Mouse (Mus musculus) hindbrain, embryonic 13.5 days (tissue): Measurements from ENCODE around the gene Gm42742. TPM values are rescaled to one million over a fixed set of nuclear protein-coding genes. Genes with fewer than 3 reads are reported as not detected.

ENCODE experiments used
- ATAC-seq: fragments of 200-750 bp; cut with Nextera tagmentation; 2 replicates; pipeline ENCODE4 v1.8.0; 2017; ENCODE audit warnings: moderate TSS enrichment; ENCODE audit not compliant: low FRiP score
- H3K27ac ChIP-seq: fragments of 300-500 bp; sonication (generic); 2 replicates; pipeline ENCODE4 v1.5.1; 2015; ENCODE audit warnings: inconsistent platforms, mild to moderate bottlenecking, moderate library complexity
- H3K27me3 ChIP-seq: fragments of 300-500 bp; sonication (generic); 2 replicates; pipeline ENCODE4 v1.6.1; 2015; ENCODE audit warnings: mild to moderate bottlenecking, inconsistent platforms
- H3K36me3 ChIP-seq: fragments of 300-500 bp; sonication (generic); 2 replicates; pipeline ENCODE4 v1.6.1; 2015; ENCODE audit warnings: mild to moderate bottlenecking, inconsistent platforms
- H3K4me1 ChIP-seq: fragments of 300-500 bp; sonication (generic); replicated peaks from 2 replicates; pipeline ENCODE4 v1.6.1; 2015; ENCODE audit warnings: inconsistent platforms
- H3K4me2 ChIP-seq: fragments of 300-500 bp; sonication (generic); 2 replicates; pipeline ENCODE4 v1.6.1; 2015; ENCODE audit warnings: inconsistent platforms, mild to moderate bottlenecking, moderate library complexity
- H3K4me3 ChIP-seq: fragments of 300-500 bp; sonication (generic); 2 replicates; pipeline ENCODE4 v1.5.1; 2015; ENCODE audit warnings: mild to moderate bottlenecking, inconsistent platforms
- H3K9ac ChIP-seq: fragments of 300-500 bp; sonication (generic); 2 replicates; pipeline ENCODE4 v1.6.1; 2015; ENCODE audit warnings: mild to moderate bottlenecking, inconsistent platforms
- H3K9me3 ChIP-seq: fragments of 300-500 bp; sonication (generic); 2 replicates; pipeline ENCODE4 v1.6.1; 2016; ENCODE audit warnings: inconsistent platforms
- WGBS: fragments of 180-500 bp; shearing (Covaris S2); methylation state at CpG from one replicate; pipeline ENCODE4 v1.1.7; 2015; 5-methylcytosine and 5-hydroxymethylcytosine counted together
- polyA plus RNA-seq: library from polyadenylated mRNA; unstranded; fragments of >200 nt; fragmentation: Nextera tagmentation; extraction: Ambion mirVana; gene quantifications from 2 replicates; pipeline ENCODE4 v1.2.1, GENCODE M21; 2015

Gm42742 gene
- polyA plus RNA-seq, 1 experiment from 2014 or later: 73.4 TPM

DNA sequence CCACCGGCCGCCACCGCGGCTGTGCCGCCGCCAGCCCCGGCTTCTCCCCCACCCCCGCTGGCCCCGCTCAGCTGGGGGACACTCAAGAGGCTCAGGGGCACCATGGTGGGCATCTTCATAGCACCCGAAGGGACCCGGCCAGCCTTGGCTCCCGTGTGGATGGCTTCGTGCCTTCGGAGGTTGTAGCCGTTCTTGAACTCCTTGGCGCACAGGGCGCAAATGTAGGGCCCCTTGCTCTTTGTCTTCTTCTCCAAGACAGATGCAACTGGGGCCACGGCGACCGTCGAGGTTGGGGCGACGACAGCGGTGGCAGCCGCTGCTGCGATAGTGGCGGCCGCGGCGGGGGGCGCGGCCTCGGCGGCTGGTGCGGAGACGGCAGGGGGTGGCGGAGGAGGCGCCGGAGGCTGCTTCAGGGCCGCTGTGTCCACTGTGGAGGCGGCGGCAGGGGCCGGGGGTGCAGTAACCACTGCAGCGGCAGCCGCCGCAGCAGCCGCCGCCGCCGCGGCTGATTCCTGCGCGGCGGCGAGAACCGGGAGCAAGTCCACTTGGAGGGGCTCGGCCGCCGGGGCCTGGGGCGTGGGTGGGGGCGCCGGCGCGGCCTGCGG lies 4.8 kb upstream of the Gm42742 start:
- peaks cover 28% of the 10 kb centered on the region for H3K36me3 ChIP-seq
- peak overlapping the region; percentile 98 for H3K4me2 ChIP-seq
- WGBS: under 1% methylated on average over 42 of the region's 65 CpGs
- no peak for ATAC-seq
- H3K27me3 ChIP-seq: no peaks in the 10 kb centered on the region
- peak overlapping the region; percentile 96 for H3K4me3 ChIP-seq
- peak overlapping the region; percentile 100 for H3K9ac ChIP-seq
- H3K27ac ChIP-seq: peak overlapping the region; percentile 100
- peaks cover 58% of the 10 kb centered on the region for H3K4me1 ChIP-seq
- no peaks in the 10 kb centered on the region for H3K9me3 ChIP-seq

DNA sequence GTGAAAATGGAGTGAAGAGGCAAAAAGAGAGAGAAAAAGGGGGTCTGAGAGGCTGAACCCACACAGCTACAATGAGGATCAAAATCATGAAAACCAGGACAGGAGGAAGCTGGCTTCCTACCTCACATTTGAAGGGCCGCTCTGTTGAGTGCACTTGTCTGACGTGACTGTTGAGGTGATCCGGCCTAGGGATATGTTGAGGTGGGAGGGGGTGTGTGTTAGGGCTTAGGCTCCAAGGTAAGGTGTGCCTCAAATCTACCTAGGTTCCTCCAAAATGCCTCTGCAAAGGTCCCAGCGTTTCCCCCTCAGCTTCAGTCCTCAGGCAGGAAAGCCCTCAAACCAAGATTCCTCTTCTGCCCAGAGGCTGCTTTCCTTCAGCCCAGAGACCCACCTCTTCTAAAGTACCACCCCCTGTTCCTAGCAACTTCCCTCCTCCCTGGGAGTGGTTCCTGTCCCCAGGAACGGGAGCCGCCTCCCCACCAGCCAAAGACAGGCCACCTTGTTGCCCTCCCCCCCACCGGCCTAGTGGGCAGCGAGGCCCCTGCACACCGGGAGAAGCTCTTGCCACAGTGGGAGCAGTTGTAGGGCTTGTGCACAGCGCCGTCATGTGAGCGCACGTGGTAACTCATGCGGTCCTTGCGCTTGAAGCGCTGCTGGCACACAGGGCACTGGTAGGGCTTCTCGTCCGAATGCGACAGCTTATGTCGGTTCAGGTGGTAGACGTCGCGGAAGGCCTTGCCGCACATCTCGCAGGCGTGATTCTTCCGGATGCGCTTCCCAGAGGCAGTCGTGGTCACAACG lies 4.1 kb upstream of the Gm42742 start:
- peak overlapping the region; percentile 96 for H3K4me3 ChIP-seq
- peak; percentile 46 for ATAC-seq
- no peaks in the 10 kb centered on the region for H3K27me3 ChIP-seq
- H3K9me3 ChIP-seq: no peaks in the 10 kb centered on the region
- under 1% methylated on average over 30 of the region's 30 CpGs for WGBS
- peaks cover 66% of the 10 kb centered on the region for H3K4me1 ChIP-seq
- peak overlapping the region; percentile 98 for H3K4me2 ChIP-seq
- peak overlapping the region; percentile 100 for H3K9ac ChIP-seq
- H3K36me3 ChIP-seq: peaks cover 28% of the 10 kb centered on the region
- peak overlapping the region; percentile 100 for H3K27ac ChIP-seq

DNA sequence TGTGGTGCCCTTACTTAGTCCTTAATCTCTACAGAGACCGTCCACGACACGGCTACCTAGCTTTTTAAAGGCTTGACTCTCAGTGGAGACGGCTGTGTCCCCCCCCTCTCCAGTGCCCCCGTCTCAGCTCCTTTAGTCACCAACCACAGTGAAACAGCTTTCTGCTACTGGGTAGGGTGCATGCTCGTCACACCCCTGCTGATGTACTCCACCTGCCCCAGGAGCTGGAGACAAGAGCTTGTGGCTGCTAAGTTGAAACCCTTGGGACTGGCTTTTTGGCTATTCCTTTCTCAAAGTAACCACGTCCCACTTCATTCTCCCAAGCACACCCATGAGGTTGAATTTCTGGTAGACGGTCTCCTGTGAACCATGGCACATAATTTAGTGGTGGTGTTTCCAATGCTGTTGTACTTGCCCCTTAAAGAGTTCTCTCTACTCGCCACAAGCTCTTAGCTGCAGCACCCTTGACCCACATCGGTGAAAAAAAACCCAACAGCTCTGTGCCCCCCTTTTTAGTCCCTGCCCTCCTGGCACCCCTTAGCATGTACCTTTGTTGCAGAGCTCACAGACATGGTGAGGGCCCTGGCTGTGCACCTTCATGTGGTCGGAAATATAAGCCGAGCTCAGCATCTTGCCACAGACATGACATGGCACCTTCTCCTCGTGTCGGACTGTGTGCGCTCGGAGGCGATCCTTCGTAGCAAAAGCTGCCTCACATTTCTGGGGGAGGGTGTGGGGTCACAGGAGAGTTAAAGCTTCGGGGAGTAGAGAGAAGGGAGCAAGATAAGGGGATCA lies 3.2 kb upstream of the Gm42742 start:
- WGBS: 24% methylated on average over 19 of the region's 19 CpGs
- peaks cover 74% of the 10 kb centered on the region for H3K4me1 ChIP-seq
- peak overlapping the region; percentile 98 for H3K4me2 ChIP-seq
- H3K27me3 ChIP-seq: no peaks in the 10 kb centered on the region
- peak overlapping the region; percentile 100 for H3K27ac ChIP-seq
- H3K9ac ChIP-seq: peak overlapping the region; percentile 100
- no peak for ATAC-seq
- H3K4me3 ChIP-seq: peak overlapping the region; percentile 96
- H3K9me3 ChIP-seq: no peaks in the 10 kb centered on the region
- H3K36me3 ChIP-seq: peaks cover 28% of the 10 kb centered on the region

DNA sequence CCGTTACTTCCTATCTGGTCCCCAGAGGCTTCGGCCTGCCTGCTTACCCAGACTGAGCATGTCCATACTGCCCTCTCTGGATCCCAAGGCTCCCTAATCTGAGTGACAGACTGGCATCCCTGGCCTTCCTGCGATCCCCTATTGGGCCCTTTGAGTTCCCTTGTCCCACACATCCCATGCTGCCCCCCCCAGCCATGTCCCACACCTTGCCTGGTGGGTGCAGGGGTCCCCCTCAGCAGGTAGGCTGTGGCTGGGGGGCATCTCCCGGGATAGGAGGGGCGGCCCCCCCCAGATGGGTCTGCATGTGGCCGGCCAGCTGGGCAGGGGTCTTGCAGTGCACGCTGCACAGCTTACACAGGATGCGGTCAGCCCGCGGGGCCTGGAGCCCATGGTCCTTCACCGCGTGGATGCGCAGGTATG lies 2.4 kb upstream of the Gm42742 start:
- Histone ChIP-seq H3K27ac (peak overlapping the region; percentile 100), H3K9me3 (no peaks in the 10 kb centered on the region), H3K9ac (peak overlapping the region; percentile 100), H3K4me3 (peak overlapping the region; percentile 96), H3K36me3 (peaks cover 28% of the 10 kb centered on the region), H3K4me2 (peak overlapping the region; percentile 98), H3K4me1 (peaks cover 80% of the 10 kb centered on the region), H3K27me3 (no peaks in the 10 kb centered on the region)
- no peak for ATAC-seq
- 71% methylated on average over 12 of the region's 13 CpGs for WGBS

DNA sequence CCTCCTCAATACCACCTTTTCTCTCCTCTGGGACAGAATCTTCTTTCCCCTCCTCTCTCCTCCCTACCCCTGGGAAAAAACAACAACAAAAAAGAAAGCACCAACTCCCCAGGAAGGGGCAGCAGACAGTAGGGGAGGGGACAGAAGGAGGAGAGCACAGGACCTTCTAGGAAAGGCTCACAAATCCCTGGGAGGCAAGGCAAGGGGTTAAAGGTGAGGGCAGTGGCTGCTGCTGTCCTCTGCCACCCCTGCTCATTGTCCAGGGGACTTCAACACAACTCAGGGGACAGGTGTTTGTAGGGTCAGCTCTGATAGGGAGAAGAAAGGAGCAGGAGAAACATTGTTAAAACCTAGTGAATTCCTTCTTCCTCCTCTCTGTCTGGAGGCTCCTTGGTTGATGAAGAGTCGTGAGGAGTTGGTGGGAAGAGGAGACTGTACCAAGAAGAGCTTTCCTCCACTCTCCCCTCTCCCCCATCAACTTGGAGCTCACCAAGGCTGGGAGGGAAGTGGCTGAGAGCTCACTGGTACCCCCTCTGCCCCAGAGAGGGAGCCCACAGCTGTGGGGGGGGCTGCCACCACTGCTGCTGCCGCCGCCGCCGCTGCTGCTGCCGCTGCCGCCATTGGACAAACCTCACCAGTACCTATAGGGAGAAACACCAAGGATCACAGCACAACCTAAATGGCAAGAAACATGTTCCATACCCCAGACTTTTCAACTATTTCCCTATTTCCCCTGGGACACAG lies 1.8 kb upstream of the Gm42742 start:
- Histone ChIP-seq H3K4me1 (peaks cover 80% of the 10 kb centered on the region), H3K4me3 (peak overlapping the region; percentile 96), H3K9me3 (no peaks in the 10 kb centered on the region), H3K27me3 (no peaks in the 10 kb centered on the region), H3K4me2 (peak overlapping the region; percentile 98), H3K27ac (peak overlapping the region; percentile 100), H3K36me3 (peaks cover 28% of the 10 kb centered on the region), H3K9ac (peak overlapping the region; percentile 100)
- ATAC-seq: no peak
- 74% methylated on average over 7 of the region's 7 CpGs for WGBS

DNA sequence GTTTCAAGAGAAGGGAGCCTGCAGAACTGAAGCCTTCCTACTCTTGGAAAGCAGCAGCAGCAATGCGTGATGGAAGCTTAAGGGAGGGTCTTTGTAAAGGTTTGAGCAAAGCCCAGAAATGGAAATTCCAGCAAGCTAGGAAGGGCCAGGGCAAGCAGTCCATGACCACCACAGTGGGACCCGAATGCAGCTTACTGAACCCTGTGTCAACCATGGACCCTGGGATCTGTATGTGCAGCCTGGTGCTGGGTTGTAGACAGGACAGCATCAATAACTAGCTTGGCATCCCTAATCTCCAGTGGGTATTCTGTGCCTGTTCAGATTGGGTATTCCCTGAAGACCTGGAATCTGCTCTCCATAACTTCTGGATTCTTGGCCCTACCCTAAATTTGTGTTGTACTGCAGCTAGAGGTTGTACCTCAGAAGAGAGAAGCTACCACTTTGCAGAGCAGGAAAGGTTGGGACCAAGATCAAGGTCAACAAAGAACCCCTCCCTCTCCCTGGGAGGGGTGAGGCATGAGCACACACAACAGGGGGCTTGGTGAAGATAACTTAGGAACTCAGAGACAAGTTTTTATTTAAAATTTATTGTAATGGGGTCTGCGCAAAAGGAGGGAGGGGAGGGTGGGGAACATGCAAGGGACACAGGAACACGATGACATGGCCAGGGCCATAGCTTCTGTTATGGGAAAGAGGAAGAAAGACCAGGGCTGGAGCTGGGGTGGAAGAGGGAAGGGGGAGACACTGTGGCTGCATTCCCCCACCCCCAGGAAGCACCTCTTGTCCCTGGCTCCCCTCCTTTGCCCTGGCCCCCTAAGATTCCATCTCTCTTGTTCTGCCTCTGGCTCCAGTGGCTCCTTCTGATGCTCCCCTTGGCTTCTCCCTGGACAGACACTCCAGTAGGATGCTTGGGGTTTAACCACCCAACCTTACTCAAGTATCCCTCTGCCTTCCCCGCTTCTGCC lies 948 bp upstream of the Gm42742 start:
- Histone ChIP-seq H3K4me3 (peak overlapping the region; percentile 54), H3K4me2 (peak overlapping the region; percentile 98), H3K36me3 (peaks cover 28% of the 10 kb centered on the region), H3K4me1 (peaks cover 81% of the 10 kb centered on the region), H3K27me3 (no peaks in the 10 kb centered on the region), H3K27ac (peak overlapping the region; percentile 100), H3K9me3 (no peaks in the 10 kb centered on the region), H3K9ac (peak overlapping the region; percentile 100)
- WGBS: 38% methylated on average over 5 of the region's 5 CpGs
- no peak for ATAC-seq

DNA sequence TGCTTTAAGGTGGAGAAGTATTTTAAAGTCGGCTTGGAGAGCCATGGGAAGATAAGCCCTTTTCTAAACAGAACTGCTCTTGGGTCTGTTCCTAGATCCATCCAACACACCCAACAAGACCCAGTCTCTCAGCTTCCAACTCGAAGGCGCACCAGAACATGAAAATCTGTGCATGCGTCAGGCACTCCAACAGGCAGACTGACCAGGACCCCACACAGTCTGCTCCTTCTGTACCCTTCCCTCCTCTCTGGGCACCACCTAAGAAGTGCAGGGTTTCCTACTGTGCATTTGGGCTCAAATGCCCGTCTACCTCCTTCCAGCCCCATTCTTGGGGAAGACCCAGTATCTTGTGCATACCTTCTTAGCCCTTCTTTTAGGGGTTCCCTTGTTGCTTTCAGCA lies 406 bp downstream of the Gm42742 start:
- no peak for ATAC-seq
- no peaks in the 10 kb centered on the region for H3K27me3 ChIP-seq
- H3K36me3 ChIP-seq: peaks cover 31% of the 10 kb centered on the region
- no peaks in the 10 kb centered on the region for H3K9me3 ChIP-seq
- peaks cover 88% of the 10 kb centered on the region for H3K4me1 ChIP-seq
- peak overlapping the region; percentile 54 for H3K4me3 ChIP-seq
- H3K4me2 ChIP-seq: peak overlapping the region; percentile 98
- peak overlapping the region; percentile 84 for H3K9ac ChIP-seq
- H3K27ac ChIP-seq: peak overlapping the region; percentile 86
- WGBS: 37% methylated on average over 5 of the region's 5 CpGs

DNA sequence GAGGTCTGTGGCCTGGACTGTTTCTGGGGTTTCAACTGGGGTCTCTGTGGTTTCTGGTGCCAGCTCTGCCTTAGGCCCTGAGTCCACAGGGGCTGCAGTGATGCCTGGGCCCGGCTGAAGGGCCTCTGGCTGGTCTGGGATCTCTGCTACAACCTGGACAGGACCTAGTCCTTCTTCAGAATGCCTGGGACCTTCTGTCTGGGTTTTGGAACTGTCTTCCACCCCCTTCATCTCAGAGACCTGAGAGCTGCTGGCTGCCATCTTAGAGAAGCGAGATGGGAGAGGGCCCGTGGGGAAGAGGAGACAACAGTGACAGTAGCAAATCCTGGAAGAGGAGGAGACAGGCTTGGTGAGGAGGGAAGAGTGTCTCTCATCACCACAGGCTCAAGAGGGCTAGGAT lies 866 bp downstream of the Gm42742 start:
- H3K36me3 ChIP-seq: peaks cover 36% of the 10 kb centered on the region
- WGBS: 63% methylated on average over 3 of the region's 3 CpGs
- no peak for ATAC-seq
- H3K9ac ChIP-seq: peak overlapping the region; percentile 84
- H3K4me3 ChIP-seq: peak overlapping the region; percentile 54
- H3K27me3 ChIP-seq: no peaks in the 10 kb centered on the region
- peak overlapping the region; percentile 98 for H3K4me2 ChIP-seq
- H3K9me3 ChIP-seq: no peaks in the 10 kb centered on the region
- peak overlapping the region; percentile 86 for H3K27ac ChIP-seq
- peaks cover 88% of the 10 kb centered on the region for H3K4me1 ChIP-seq

DNA sequence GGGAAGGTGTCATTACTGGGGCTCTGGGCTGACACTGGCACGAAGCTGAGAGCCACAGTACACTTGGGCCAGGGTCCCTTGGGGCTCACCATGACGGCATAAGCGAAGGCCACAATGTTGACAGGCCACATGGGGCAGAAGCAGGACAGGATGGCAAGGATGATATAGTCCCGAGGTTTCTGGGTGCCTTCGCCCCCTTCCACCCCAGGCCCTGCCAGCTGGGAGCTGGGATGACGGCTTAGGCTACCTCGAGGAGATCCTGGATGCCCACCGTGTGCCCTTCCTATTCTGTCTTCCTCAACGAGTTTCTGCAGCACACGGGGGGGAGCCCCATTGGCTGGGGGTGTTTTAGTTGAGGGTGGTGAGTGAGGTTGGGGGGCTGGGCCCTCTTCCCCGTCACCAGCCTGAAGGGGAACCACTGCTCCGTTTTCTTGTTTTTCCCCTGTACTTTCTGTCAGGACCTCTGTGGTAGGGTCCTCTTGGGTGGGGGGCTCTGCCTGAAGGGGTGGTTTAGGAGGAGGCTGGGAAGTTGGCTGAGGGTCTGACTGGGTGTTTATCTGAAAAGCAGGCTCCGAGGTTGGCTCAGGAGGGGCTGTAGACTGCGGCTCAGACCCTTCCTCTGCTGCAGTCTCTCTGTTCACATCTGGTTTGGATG lies 1.5 kb downstream of the Gm42742 start:
- H3K36me3 ChIP-seq: peaks cover 40% of the 10 kb centered on the region
- peak overlapping the region; percentile 54 for H3K4me3 ChIP-seq
- no peak overlapping the region for H3K27ac ChIP-seq
- peak overlapping the region; percentile 98 for H3K4me2 ChIP-seq
- peaks cover 88% of the 10 kb centered on the region for H3K4me1 ChIP-seq
- H3K9me3 ChIP-seq: no peaks in the 10 kb centered on the region
- ATAC-seq: no peak
- H3K27me3 ChIP-seq: no peaks in the 10 kb centered on the region
- peak overlapping the region; percentile 84 for H3K9ac ChIP-seq
- 82% methylated on average over 14 of the region's 14 CpGs for WGBS

DNA sequence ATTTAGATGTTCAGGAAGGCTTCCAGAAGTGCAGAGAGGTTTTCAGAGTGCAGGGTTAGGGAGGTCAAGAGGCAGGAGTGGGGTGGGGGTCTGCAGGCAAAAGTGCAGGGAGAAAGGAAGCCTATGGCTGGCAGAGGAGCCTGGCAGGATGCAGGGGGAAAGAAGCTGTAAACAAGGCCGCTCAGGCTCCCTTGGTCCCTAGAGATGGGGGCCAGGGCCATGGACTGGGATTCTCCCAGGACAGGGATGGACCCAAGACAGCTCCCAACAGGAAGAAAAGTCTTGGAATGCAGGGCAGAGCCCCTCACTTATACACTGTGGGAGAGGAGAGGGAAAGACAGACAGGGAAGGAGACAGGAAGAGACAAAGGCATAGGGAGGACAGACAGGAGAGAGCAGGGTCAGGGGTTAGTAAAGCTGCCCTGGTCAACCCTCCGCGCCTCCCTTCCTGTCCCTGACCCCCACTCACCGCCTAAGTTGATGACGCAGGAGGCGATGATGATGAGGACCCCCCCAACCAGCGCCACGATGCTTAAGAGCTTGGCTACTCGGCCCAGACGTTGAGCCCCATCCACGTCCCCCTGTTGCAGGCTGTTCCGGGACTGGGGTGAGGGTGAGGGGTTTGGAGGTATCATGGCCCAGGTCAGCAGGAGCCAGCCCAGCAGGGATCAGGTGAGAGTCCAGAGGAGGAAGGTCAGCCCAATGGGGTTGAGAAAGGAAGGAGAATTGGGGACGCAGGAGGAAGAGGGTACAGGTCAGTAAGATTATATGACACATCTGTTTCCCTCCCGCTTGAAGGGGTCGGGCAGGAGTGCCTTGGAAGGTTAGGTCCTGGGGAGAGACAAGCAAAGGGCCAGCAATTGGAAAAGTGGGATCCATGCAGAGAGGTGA lies 2.2 kb downstream of the Gm42742 start:
- 83% methylated on average over 15 of the region's 15 CpGs for WGBS
- no peaks in the 10 kb centered on the region for H3K9me3 ChIP-seq
- H3K27me3 ChIP-seq: no peaks in the 10 kb centered on the region
- H3K4me2 ChIP-seq: peak overlapping the region; percentile 98
- H3K27ac ChIP-seq: peak overlapping the region; percentile 10; the same call in 1 of the 2 replicates
- H3K36me3 ChIP-seq: peaks cover 40% of the 10 kb centered on the region
- ATAC-seq: no peak
- no peak overlapping the region for H3K4me3 ChIP-seq
- H3K9ac ChIP-seq: peak overlapping the region; percentile 84
- H3K4me1 ChIP-seq: peaks cover 87% of the 10 kb centered on the region
